Mouse (Mus musculus): ENCODE data around the gene 4930562C15Rik. TPM values are rescaled to one million over a fixed set of nuclear protein-coding genes. Genes with fewer than 3 reads are reported as not detected.

Gene 4930562C15Rik
- polyA plus RNA-seq (2012; fragmentation: generic; extraction: Trizol): under 1 TPM in 1 of 2 experiments, not detected in 1; 0.33 TPM

DNA sequence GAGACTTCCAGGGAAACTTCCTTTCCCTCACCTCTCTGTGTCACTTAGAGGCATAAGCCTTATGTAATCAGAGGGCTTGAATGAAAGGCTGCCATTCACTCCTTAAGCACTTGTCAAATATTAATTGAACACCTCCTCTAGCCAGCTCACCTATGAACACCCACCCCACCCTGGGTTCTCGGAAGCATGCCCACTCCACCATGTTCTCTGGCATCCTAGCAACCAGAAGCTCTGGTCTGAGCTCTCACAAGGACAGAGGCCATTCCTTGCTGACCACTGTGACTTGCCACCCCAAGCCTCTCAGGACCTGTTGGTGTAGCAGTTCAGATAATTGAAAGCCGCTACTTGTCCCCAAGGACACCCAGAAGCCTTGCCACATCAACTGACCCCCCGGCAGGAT lies at the start of gene 4930562C15Rik:
Gene 4930562C15Rik (plus strand): TSS at position 226 of the 400 bp plus-strand sequence.

DNA sequence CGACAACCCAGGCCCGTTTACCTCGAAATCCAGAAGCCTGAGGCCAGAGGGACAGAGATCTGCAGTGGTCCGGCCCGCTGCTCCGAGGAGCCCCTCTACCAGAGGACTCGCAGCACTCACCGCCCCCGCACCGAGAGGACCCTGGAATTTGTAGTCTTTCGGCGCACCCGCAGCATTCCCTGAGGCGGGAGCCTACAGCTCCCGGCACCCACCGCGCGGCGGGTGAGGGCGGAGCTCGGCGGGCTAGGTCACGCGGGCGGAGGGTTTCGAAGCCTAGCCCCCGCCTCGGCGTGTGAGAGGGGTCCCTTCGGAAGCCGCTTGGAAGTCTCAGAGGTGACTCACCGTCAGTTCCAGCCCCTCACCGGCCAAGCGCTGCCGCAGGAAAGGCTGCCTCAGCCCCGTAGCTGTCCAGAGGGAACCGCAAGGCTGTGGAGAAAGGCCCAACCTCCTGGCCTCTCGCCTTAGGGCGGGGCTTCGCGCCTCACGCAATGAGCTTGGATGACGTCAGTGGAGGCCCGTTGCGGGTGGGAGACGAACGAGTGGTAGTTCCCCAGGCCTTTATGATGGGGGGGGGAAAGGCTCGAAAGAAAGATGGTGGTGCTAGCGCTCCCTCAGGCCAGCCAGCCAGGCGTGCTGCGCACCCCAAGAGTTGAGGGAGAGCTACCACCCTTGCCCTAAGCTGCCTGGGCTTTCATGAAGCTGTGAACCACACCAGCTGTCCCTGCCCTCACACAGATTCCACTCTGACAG lies 45.2 kb upstream of the 4930562C15Rik start, which contains the start of gene Cdip1:
Gene Cdip1 (minus strand): TSS at position 483 of the 750 bp plus-strand sequence.

DNA sequence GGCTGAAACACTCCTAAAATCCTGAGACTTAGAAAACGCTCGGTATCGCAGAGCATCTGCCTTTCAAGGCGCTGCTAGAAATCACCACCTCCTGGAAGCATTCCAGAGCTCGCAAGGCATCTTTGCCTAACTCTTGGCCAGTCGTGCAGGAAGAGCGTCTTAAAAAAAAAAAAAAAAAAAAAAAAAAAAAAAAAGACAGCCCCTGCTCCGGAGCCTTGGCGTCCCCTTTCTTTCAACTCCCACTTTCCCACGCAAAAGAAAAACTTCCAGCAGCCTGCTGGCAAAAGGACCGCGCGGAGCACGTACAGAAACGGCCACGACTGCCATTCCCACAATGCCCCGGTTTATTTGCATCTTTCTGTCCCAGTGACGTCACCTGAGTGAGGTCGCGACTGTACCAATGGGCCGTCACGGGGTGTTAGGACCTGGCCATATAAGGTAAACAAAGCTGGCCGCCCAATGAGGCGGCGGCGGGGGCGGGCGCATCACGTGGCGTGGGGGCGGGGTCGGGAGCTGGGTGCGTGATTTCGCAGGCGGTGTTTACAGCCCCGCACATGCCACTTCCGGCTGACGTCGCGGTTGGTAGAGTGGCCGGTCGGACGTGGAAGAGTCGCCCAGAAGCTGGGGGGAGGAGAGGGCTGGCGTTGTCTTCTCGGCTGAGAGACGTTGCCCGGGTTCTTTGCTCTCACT lies 45.1 kb downstream of the 4930562C15Rik start, which contains the start of gene Ubald1:
Gene Ubald1 (minus strand): TSS at position 180 of the 690 bp plus-strand sequence.

DNA sequence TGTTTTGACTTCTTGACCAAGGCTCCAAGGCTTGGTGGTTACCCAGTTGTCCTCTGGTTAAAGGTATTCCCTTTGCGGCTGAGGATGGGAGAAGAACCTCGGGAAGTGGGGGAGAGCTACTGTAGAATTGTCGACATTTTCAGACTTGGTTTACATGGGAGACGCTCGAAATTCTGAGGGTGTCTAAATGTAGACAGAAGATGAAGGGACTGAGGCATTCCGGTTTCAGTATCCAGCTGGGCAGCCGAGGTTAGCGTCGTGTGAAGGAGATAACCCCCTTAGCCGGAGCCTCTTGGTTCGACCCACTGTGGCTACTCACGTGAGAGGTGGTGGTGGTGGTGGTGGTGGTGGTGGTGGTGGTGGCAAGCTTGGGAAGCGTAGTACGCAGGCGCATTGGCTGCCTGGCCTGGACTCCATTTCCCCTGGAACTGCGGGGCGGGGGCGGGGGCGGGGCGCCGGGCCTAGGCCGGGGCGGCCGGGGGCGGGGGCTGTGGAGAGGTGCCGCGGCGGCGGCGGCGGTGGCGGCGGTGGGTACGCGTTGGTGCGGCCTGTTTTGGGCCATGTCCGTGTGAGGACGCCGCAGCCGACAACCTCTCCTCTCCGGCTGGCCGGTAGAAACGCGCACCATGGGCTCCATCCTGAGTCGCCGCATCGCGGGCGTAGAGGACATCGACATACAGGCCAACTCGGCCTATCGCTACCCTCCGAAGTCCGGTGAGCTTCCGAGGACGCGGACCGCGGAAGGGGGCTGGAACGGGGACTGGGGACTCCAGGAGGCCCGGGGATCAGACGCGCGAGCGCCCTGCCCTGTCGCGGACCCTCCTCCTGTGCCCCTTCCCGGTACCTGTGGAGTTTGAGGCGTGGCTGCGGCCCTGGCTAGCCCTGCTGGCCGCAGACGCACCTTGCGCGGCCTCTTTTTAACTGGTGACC lies 50.8 kb downstream of the 4930562C15Rik start, which contains the start of gene Mgrn1:
Gene Mgrn1 (plus strand): TSS at position 490 of the 930 bp plus-strand sequence.

Other genes with a start within 250 kb of the 4930562C15Rik start
- gene Glis2, start 240.7 kb upstream of the 4930562C15Rik start, polyA plus RNA-seq (2012; fragmentation: generic; extraction: Trizol): 10 to 100 TPM; 14.0 to 57.8 TPM
- gene Pam16, start 210.4 kb upstream of the 4930562C15Rik start, polyA plus RNA-seq (2012; fragmentation: generic; extraction: Trizol): 10 to 100 TPM; 54.9 to 95.1 TPM
- gene Vasn, start 195.5 kb upstream of the 4930562C15Rik start, polyA plus RNA-seq (2012; fragmentation: generic; extraction: Trizol): 100 to 1,000 TPM in 1 of 2 experiments, 10 to 100 TPM in 1; 20.8 to 159 TPM
- 10 to 100 TPM in 1 of 2 experiments, 1 to 10 TPM in 1; 5.6 to 20.4 TPM for gene Dnaja3, start 195.4 kb upstream of the 4930562C15Rik start, polyA plus RNA-seq (2012; fragmentation: generic; extraction: Trizol)
- 10 to 100 TPM in 1 of 2 experiments, 1 to 10 TPM in 1; 5.2 to 12.2 TPM for gene Coro7, start 155.6 kb upstream of the 4930562C15Rik start, polyA plus RNA-seq (2012; fragmentation: generic; extraction: Trizol)
- 10 to 100 TPM; 43.3 to 45.4 TPM for gene Nmral1, start 116.1 kb upstream of the 4930562C15Rik start, polyA plus RNA-seq (2012; fragmentation: generic; extraction: Trizol)
- 10 to 100 TPM; 49.6 to 70.0 TPM for gene Hmox2, start 109.1 kb upstream of the 4930562C15Rik start, polyA plus RNA-seq (2012; fragmentation: generic; extraction: Trizol)
- gene Cdip1, start 45.1 kb upstream of the 4930562C15Rik start, polyA plus RNA-seq (2012; fragmentation: generic; extraction: Trizol): 10 to 100 TPM; 10.3 to 27.1 TPM
- gene Ubald1, start 44.9 kb downstream of the 4930562C15Rik start, polyA plus RNA-seq (2012; fragmentation: generic; extraction: Trizol): 10 to 100 TPM; 44.1 to 52.2 TPM
- 10 to 100 TPM; 23.3 to 82.4 TPM for gene Mgrn1, start 50.8 kb downstream of the 4930562C15Rik start, polyA plus RNA-seq (2012; fragmentation: generic; extraction: Trizol)
- gene Nudt16l1, start 103.3 kb downstream of the 4930562C15Rik start, polyA plus RNA-seq (2012; fragmentation: generic; extraction: Trizol): 10 to 100 TPM; 61.2 to 88.2 TPM
- gene Anks3, start 128.8 kb downstream of the 4930562C15Rik start, polyA plus RNA-seq (2012; fragmentation: generic; extraction: Trizol): 10 to 100 TPM; 14.6 to 57.4 TPM
- gene Sept12, start 162.4 kb downstream of the 4930562C15Rik start, polyA plus RNA-seq (2012; fragmentation: generic; extraction: Trizol): under 1 TPM; 0.02 to 0.38 TPM
- gene Smim22, start 171.9 kb downstream of the 4930562C15Rik start, polyA plus RNA-seq (2012; fragmentation: generic; extraction: Trizol): not detected
- gene Rogdi, start 178.1 kb downstream of the 4930562C15Rik start, polyA plus RNA-seq (2012; fragmentation: generic; extraction: Trizol): 10 to 100 TPM; 26.6 to 33.8 TPM
- gene Glyr1, start 214.4 kb downstream of the 4930562C15Rik start, polyA plus RNA-seq (2012; fragmentation: generic; extraction: Trizol): 10 to 100 TPM in 1 of 2 experiments, 1 to 10 TPM in 1; 8.3 to 41.7 TPM
- 10 to 100 TPM in 1 of 2 experiments, 1 to 10 TPM in 1; 4.8 to 22.5 TPM for gene Ubn1, start 214.6 kb downstream of the 4930562C15Rik start, polyA plus RNA-seq (2012; fragmentation: generic; extraction: Trizol)